Mouse (Mus musculus): ENCODE data around the gene Iffo1.
A peak's percentile ranks its signal among the peaks of the same experiment; 100 is the strongest.

Iffo1 gene

GRCm38 (mm10) chr6:125145001-125145400 lies at the start of gene Iffo1:
Iffo1 (plus strand) TSS chr6:125145241.
- peak; percentile 70 for DNase-seq (ENCODE audit: low spot score)

- peak; percentile 92 for DNase-seq (ENCODE audit: low spot score)
Observed at GRCm38 (mm10) chr6:125095391-125096278, 49.4 kb upstream of the Iffo1 start, which contains the start of gene Chd4. Chd4 (plus strand) TSS chr6:125095981.

GRCm38 (mm10) chr6:125096279-125096596 lies 48.8 kb upstream of the Iffo1 start:
- no peak for DNase-seq (ENCODE audit: low spot score)

- DNase-seq (ENCODE audit: low spot score), result peak; percentile 40
Observed at GRCm38 (mm10) chr6:125096597-125097345, 48.3 kb upstream of the Iffo1 start.

- no peak for DNase-seq (ENCODE audit: low spot score)
Observed at GRCm38 (mm10) chr6:125097346-125097689, 47.7 kb upstream of the Iffo1 start.

GRCm38 (mm10) chr6:125097951-125098350 lies 47.1 kb upstream of the Iffo1 start:
- DNase-seq (ENCODE audit: low spot score), result no peak

GRCm38 (mm10) chr6:125098513-125098912 lies 46.5 kb upstream of the Iffo1 start:
- DNase-seq (ENCODE audit: low spot score), result no peak

- DNase-seq (ENCODE audit: low spot score), result no peak
Observed at GRCm38 (mm10) chr6:125099421-125099971, 45.5 kb upstream of the Iffo1 start.

- no peak for DNase-seq (ENCODE audit: low spot score)
Observed at GRCm38 (mm10) chr6:125101444-125101843, 43.6 kb upstream of the Iffo1 start.

GRCm38 (mm10) chr6:125104223-125104622 lies 40.8 kb upstream of the Iffo1 start:
- DNase-seq (ENCODE audit: low spot score), result no peak

GRCm38 (mm10) chr6:125107705-125108104 lies 37.3 kb upstream of the Iffo1 start:
- no peak for DNase-seq (ENCODE audit: low spot score)

GRCm38 (mm10) chr6:125109371-125109770 lies 35.7 kb upstream of the Iffo1 start:
- DNase-seq (ENCODE audit: low spot score), result no peak

- no peak for DNase-seq (ENCODE audit: low spot score)
Observed at GRCm38 (mm10) chr6:125110927-125111326, 34.1 kb upstream of the Iffo1 start.

- no peak for DNase-seq (ENCODE audit: low spot score)
Observed at GRCm38 (mm10) chr6:125112553-125112952, 32.5 kb upstream of the Iffo1 start.

GRCm38 (mm10) chr6:125119387-125119786 lies 25.7 kb upstream of the Iffo1 start:
- DNase-seq (ENCODE audit: low spot score), result no peak

- no peak for DNase-seq (ENCODE audit: low spot score)
Observed at GRCm38 (mm10) chr6:125128724-125129123, 16.3 kb upstream of the Iffo1 start.

- no peak for DNase-seq (ENCODE audit: low spot score)
Observed at GRCm38 (mm10) chr6:125129710-125130402, 15.2 kb upstream of the Iffo1 start.

- DNase-seq (ENCODE audit: low spot score), result peak; percentile 88
Observed at GRCm38 (mm10) chr6:125131302-125132156, 13.5 kb upstream of the Iffo1 start, which contains the start of gene Nop2. Nop2 (plus strand) TSS chr6:125131909.

- DNase-seq (ENCODE audit: low spot score), result no peak
Observed at GRCm38 (mm10) chr6:125132470-125132869, 12.6 kb upstream of the Iffo1 start.

GRCm38 (mm10) chr6:125137002-125137671 lies 7.9 kb upstream of the Iffo1 start:
- DNase-seq (ENCODE audit: low spot score), result no peak

- DNase-seq (ENCODE audit: low spot score), result no peak
Observed at GRCm38 (mm10) chr6:125139747-125140146, 5.3 kb upstream of the Iffo1 start.

Measured in urinary bladder, postnatal 25 days (tissue).